Mouse (Mus musculus) lung, adult 10 weeks (tissue): ENCODE measurements around the gene Rnf20. TPM values are rescaled to one million over a fixed set of nuclear protein-coding genes. Genes with fewer than 3 reads are reported as not detected.

Source experiments
- polyA plus RNA-seq: library from polyadenylated mRNA; stranded (reverse); fragments of 350-450 nt; fragmentation: Illumina TruSeq; extraction: RNeasy Lipid Tissue Mini Kit (QIAGEN cat#74804); gene quantifications from one replicate; pipeline ENCODE4 v1.2.3, GENCODE M21; 2014; ENCODE audit warnings: low read depth, low replicate concordance; ENCODE audit not compliant: insufficient read depth

The Rnf20 gene
- 17.8 TPM for polyA plus RNA-seq

GRCm38 (mm10) chr4:49631319-49632138 is at the start of gene Rnf20:
Gene Rnf20 (plus strand): TSS chr4:49632006.

GRCm38 (mm10) chr4:49597183-49598100 is 34.4 kb upstream of the Rnf20 start, which contains the start of gene Tmem246:
Gene Tmem246 (minus strand): TSS chr4:49597876.

GRCm38 (mm10) chr4:49681812-49682211 is 50.0 kb downstream of the Rnf20 start, which contains the start of gene Ppp3r2:
Gene Ppp3r2 (minus strand): TSS chr4:49682024.

Other genes with a start within 250 kb of the Rnf20 start
- not detected for gene Acnat2, start 223.9 kb upstream of the Rnf20 start, polyA plus RNA-seq
- gene Acnat1, start 158.1 kb upstream of the Rnf20 start, polyA plus RNA-seq, result 0.48 TPM
- not detected for gene Baat, start 125.4 kb upstream of the Rnf20 start, polyA plus RNA-seq
- 21.9 TPM for gene Mrpl50, start 110.9 kb upstream of the Rnf20 start, polyA plus RNA-seq
- gene Zfp189, start 110.8 kb upstream of the Rnf20 start, polyA plus RNA-seq, result 2.0 TPM
- gene Aldob, start 82.5 kb upstream of the Rnf20 start, polyA plus RNA-seq, result not detected
- 13.2 TPM for gene Tmem246, start 34.1 kb upstream of the Rnf20 start, polyA plus RNA-seq
- gene Ppp3r2, start 50.0 kb downstream of the Rnf20 start, polyA plus RNA-seq, result not detected
- 0.06 TPM for gene Grin3a, start 213.7 kb downstream of the Rnf20 start, polyA plus RNA-seq